Mouse (Mus musculus) liver, embryonic 15.5 days (tissue): ENCODE measurements around the gene Dlgap1. TPM values are rescaled to one million over a fixed set of nuclear protein-coding genes. Genes with fewer than 3 reads are reported as not detected.
A peak's percentile ranks its signal among the peaks of the same experiment; 100 is the strongest.

ENCODE experiments used
- ATAC-seq: fragments of 200-750 bp; cut with Nextera tagmentation; 2 replicates; pipeline ENCODE4 v1.8.0; 2017; ENCODE audit warnings: moderate number of reproducible peaks, mild to moderate bottlenecking, moderate library complexity; ENCODE audit not compliant: insufficient read depth
- H3K27ac ChIP-seq: fragments of 300-500 bp; sonication (generic); replicated peaks from 2 replicates; pipeline ENCODE4 v1.5.1; 2015; ENCODE audit warnings: mild to moderate bottlenecking, inconsistent platforms
- H3K27me3 ChIP-seq: fragments of 300-500 bp; sonication (generic); 2 replicates; pipeline ENCODE4 v1.6.1; 2015; ENCODE audit warnings: mild to moderate bottlenecking, inconsistent platforms
- H3K36me3 ChIP-seq: fragments of 300-500 bp; sonication (generic); replicated peaks from 2 replicates; pipeline ENCODE4 v1.6.1; 2015; ENCODE audit warnings: moderate library complexity, mild to moderate bottlenecking, inconsistent platforms
- H3K4me1 ChIP-seq: fragments of 300-500 bp; sonication (generic); replicated peaks from 2 replicates; pipeline ENCODE4 v1.6.1; 2015; ENCODE audit warnings: inconsistent platforms
- H3K4me2 ChIP-seq: fragments of 300-500 bp; sonication (generic); 2 replicates; pipeline ENCODE4 v1.6.1; 2015; ENCODE audit warnings: moderate library complexity, mild to moderate bottlenecking, inconsistent platforms
- H3K4me3 ChIP-seq: fragments of 300-500 bp; sonication (generic); replicated peaks from 2 replicates; pipeline ENCODE4 v1.5.1; 2015; ENCODE audit warnings: mild to moderate bottlenecking, inconsistent platforms
- H3K9ac ChIP-seq: fragments of 300-500 bp; sonication (generic); 2 replicates; pipeline ENCODE4 v1.6.1; 2015; ENCODE audit warnings: moderate library complexity, mild to moderate bottlenecking, inconsistent platforms
- H3K9me3 ChIP-seq: fragments of 300-500 bp; sonication (generic); replicated peaks from 2 replicates; pipeline ENCODE4 v1.6.1; 2016; ENCODE audit warnings: inconsistent platforms
- WGBS: fragments of 180-500 bp; shearing (Covaris S2); methylation state at CpG from one replicate; pipeline ENCODE4 v1.1.7; 2015; ENCODE audit warnings: mixed read lengths; ENCODE audit not compliant: insufficient replicate concordance; 5-methylcytosine and 5-hydroxymethylcytosine counted together
- polyA plus RNA-seq: library from polyadenylated mRNA; unstranded; fragments of >200 nt; fragmentation: Nextera tagmentation; extraction: Ambion mirVana; gene quantifications from 2 replicates; pipeline ENCODE4 v1.2.1, GENCODE M21; 2015

Gene Dlgap1
- polyA plus RNA-seq, 1 experiment from 2014 or later: 0.02 TPM

DNA sequence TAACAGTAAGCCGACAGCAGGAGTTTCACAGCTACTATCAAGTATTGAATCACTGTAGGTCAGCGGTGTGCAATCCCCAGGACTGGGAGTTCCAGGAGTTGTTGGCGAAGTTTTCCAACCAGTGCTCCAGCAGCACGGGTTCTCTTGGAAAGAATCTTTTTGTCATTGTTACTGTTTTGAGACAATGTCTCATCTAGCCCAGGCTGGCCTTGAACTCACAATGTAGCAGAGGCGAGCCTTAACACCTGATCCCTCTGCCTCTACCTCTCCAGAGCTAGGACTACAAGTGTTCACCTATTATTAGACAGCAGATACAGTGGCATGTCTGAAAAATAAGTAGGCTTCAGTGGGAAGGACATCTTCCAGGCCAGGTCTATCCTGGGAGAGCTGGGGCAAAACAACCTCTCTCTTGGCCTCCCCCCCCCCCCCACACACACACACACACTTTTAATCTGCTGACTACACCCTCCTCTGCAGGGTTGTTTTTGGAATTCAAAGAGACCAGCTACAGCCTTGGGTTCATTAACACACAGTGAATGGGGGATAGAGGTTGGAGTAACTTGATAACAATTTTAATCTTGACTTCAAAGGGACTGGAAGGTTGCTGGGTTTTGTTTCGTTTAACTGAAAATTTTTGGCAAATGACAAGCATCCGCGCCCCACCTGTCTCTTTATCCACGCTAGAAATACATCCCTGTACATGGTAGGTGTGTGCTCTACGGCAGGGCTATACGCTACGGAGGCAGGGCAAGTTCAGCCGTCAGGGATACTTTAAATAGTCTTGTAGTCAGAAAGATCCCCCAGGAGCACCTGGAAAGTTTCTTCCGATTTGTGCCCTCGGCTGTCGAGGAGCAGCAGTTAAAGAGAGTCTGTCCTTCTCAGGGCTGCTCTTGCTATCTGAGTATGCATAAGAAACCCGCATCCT, 781.6 kb downstream of the Dlgap1 start:
- no peaks in the 10 kb centered on the region for H3K9me3 ChIP-seq
- H3K9ac ChIP-seq: no peak overlapping the region
- 27% methylated on average over 17 of the region's 17 CpGs for WGBS
- H3K4me2 ChIP-seq: peak overlapping the region; percentile 56
- no peaks in the 10 kb centered on the region for H3K36me3 ChIP-seq
- no peak overlapping the region for H3K27ac ChIP-seq
- H3K4me3 ChIP-seq: peak overlapping the region; percentile 40; the same call in 1 of the 2 replicates
- H3K4me1 ChIP-seq: 0 out of 2 replicates have a peak, but pooled peaks cover 14% of the 10 kb centered on the region
- H3K27me3 ChIP-seq: peaks cover 64% of the 10 kb centered on the region
- no peak for ATAC-seq

DNA sequence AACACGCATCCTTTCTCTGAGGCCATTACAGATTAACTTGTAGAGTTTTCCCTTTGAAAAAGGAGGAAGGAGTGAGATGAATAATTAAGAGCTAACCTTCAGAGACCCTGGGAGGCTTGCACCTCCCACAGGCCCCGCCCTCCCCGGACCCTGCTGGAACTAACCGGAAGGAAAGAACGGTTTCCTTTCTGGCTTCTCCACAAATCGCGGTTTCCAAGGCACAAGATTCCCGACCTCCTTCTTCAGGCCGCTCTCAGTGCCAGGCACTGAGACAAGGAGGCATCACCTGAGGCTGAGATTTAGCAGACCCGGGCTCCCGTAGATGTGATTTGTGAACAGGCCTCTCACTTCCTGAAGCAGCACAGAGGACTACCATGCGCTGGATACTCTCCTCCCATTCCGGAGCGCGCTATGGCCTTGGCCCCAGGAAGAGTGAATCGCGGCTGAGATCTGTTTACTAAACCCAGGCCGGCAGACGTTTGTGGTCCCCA, 782.3 kb downstream of the Dlgap1 start:
- peak overlapping the region; percentile 56 for H3K4me2 ChIP-seq
- no peaks in the 10 kb centered on the region for H3K36me3 ChIP-seq
- peaks cover 64% of the 10 kb centered on the region for H3K27me3 ChIP-seq
- peak overlapping the region; percentile 40 for H3K4me3 ChIP-seq
- H3K4me1 ChIP-seq: 0 out of 2 replicates have a peak, but pooled peaks cover 14% of the 10 kb centered on the region
- H3K9me3 ChIP-seq: no peaks in the 10 kb centered on the region
- 1% methylated on average over 19 of the region's 19 CpGs for WGBS
- no peak overlapping the region for H3K9ac ChIP-seq
- no peak for ATAC-seq
- no peak overlapping the region for H3K27ac ChIP-seq

DNA sequence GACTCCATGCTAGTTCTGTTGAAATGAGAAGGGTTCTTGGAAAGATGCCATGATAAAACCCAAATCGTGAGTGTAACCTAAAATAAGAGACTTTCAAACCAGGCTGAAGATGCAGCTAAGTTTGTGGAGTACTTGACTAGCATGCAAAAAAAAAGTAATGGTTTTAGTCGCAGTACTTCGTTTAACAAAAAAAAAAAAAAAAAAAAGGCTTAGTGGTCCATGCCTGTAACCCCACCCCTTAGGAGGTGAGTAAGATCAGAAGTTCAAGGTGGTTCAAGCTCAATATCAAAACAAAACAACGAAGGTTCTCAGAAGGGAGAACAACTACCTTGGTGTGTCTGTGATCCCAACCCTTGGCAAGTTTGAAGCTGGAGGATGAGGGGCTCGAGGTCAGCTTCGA, 782.8 kb downstream of the Dlgap1 start:
- ATAC-seq: no peak
- Histone ChIP-seq H3K9me3 (no peaks in the 10 kb centered on the region), H3K36me3 (no peaks in the 10 kb centered on the region), H3K27ac (no peak overlapping the region), H3K27me3 (peaks cover 59% of the 10 kb centered on the region), H3K4me3 (peak overlapping the region; percentile 40), H3K4me2 (peak overlapping the region; percentile 56), H3K9ac (no peak overlapping the region), H3K4me1 (0 out of 2 replicates have a peak, but pooled peaks cover 14% of the 10 kb centered on the region)
- WGBS: 26% methylated on average over 6 of the region's 6 CpGs

DNA sequence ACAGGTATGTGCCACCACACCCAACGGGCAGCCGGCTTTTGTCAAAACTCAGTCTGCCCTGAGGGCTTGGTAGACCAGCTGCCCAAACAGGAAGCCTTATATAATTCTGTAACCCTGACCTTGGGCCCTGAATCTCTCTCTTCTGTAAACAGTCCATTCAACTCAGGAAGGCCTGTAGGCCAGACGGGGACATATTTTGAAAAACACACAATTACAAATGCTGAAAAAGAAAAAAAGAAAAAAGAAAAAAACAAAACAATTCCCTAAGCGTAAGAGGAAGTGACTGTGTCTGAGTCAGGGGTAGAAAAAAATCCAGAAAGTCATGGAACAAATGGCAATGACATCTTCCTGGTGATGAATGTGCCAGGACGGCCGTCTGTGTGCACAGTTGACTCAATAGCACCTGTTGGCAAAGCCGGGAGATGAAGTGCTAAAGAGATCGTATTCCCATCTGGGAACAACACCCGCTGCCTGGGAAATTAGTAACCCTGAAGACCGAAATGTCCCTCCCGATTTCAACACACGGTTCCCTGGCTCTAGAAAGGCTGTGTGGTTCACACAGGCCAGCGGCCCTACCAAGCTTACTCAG, 784.7 kb downstream of the Dlgap1 start:
- Histone ChIP-seq H3K4me1 (0 out of 2 replicates have a peak, but pooled peaks cover 11% of the 10 kb centered on the region), H3K4me2 (no peak overlapping the region), H3K27ac (no peak overlapping the region), H3K27me3 (peaks cover 42% of the 10 kb centered on the region), H3K4me3 (no peak overlapping the region), H3K9me3 (no peaks in the 10 kb centered on the region), H3K36me3 (no peaks in the 10 kb centered on the region), H3K9ac (no peak overlapping the region)
- ATAC-seq: no peak
- WGBS: 53% methylated on average over 13 of the region's 13 CpGs

DNA sequence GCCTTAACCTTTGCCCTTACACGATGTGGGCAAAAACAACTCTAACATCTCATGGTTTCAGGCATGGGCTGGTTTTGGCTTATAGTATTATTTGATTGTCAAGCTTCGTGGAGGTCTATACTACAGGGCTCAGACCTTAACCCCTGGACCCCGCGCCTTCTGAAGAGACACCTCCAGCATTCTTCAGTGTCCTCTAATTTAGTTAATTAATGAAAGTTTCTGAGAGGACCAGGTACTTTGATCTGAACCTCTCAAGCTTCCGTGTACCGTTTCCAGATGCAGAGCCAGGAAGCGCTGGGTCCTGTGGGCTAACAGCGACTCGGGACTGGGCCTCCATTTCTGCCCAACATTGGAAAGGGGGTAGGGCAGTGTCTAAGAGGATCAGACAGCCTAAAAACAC, 785.2 kb downstream of the Dlgap1 start:
- no peak for ATAC-seq
- no peaks in the 10 kb centered on the region for H3K36me3 ChIP-seq
- WGBS: 74% methylated on average over 9 of the region's 9 CpGs

DNA sequence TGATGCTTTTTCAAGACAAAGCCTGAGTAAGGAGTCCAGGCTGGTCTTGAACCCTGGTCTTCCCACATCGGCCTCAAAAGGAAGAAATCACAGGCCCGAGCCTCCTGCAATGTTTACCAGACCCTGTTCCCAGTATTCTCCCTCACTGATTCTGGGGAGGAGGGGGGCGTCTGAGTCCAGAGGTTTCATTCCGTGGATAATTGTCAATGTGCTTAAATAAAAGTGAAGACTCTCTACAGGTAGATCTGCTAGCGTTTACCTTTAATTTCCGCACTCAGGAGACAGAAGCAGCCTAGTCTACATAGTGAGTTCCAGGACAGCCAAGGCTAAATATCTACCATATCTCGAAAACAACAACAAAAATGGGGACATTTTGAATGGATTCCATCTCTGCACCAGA, 785.8 kb downstream of the Dlgap1 start:
- 49% methylated on average over 7 of the region's 7 CpGs for WGBS
- peaks cover 31% of the 10 kb centered on the region for H3K27me3 ChIP-seq
- no peak for ATAC-seq
- no peak overlapping the region for H3K27ac ChIP-seq
- H3K4me1 ChIP-seq: 0 out of 2 replicates have a peak, but pooled peaks cover 11% of the 10 kb centered on the region
- H3K9ac ChIP-seq: no peak overlapping the region
- H3K4me3 ChIP-seq: no peak overlapping the region
- no peaks in the 10 kb centered on the region for H3K9me3 ChIP-seq
- H3K4me2 ChIP-seq: no peak overlapping the region
- no peaks in the 10 kb centered on the region for H3K36me3 ChIP-seq

More for the DNA sequence above, 785.2 kb downstream of the Dlgap1 start:
- no peak overlapping the region for H3K9ac ChIP-seq
- no peak overlapping the region for H3K4me3 ChIP-seq
- H3K27ac ChIP-seq: no peak overlapping the region
- H3K4me2 ChIP-seq: no peak overlapping the region
- 0 out of 2 replicates have a peak, but pooled peaks cover 11% of the 10 kb centered on the region for H3K4me1 ChIP-seq
- no peaks in the 10 kb centered on the region for H3K9me3 ChIP-seq
- H3K27me3 ChIP-seq: peaks cover 37% of the 10 kb centered on the region

DNA sequence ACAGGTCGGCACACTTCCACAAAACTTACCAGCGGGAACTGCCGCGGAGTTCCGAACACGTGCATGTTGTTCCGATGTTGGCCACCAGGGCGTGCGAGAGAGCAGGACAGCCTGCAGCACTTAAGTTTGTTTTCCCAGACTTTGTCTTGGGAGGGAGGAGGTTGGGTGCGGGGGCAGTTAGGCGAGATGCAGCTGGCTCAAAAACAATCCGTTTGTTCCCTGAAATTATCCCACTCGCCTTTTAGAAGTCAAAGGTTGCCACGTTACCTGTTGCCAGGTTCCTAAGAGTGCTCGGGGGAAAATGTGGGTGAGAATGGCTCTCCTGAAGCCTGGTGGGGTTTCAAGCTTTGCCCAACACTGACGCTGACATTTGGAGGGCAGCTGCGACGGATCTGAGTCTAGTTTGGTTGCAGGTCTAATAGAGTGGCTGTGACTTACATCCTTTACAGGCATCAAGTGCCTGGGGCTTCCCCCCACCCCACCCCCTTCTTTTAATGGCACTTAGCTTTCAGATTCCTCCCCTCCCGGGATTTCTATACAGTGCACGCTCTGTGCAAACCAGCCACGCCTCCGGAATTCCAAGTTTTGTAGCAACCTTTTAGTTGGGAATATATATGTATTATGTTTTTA, 786.3 kb downstream of the Dlgap1 start:
- H3K27ac ChIP-seq: no peak overlapping the region
- H3K27me3 ChIP-seq: peaks cover 28% of the 10 kb centered on the region
- H3K9ac ChIP-seq: no peak overlapping the region
- 2% methylated on average over 22 of the region's 22 CpGs for WGBS
- no peaks in the 10 kb centered on the region for H3K36me3 ChIP-seq
- no peak for ATAC-seq
- peak overlapping the region; percentile 37 for H3K4me3 ChIP-seq
- no peaks in the 10 kb centered on the region for H3K9me3 ChIP-seq
- peak overlapping the region; percentile 60 for H3K4me2 ChIP-seq
- 0 out of 2 replicates have a peak, but pooled peaks cover 11% of the 10 kb centered on the region for H3K4me1 ChIP-seq

DNA sequence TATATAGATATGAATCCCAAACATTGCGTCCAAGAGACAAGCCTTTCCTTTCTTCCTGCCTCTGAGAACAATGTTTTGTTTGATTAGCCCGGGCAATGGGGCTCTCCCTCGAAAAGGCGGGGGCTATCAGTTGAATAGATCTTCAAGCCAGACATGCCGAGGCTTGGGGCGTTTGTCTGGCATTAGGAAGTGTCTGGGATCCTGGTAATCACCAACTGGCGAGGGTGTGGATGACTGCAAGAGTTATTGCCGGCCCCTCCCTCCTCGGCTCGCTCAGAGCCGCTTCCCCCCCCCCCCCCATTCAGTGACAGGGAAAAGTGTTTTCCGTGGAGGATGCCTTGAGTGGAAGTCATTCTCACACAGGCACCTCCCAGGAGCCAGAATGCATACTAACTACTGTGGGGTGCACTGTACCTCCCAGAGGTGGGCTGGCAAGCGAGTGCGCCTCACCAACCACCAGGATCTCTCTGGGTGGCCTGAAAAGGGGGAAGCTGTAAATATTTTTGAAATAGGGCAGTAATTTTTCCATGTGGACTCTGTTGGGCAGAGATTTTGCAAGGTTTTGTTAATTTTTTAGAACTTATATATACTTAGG, 786.9 kb downstream of the Dlgap1 start:
- Histone ChIP-seq H3K27ac (no peak overlapping the region), H3K4me3 (peak overlapping the region; percentile 37), H3K9ac (no peak overlapping the region), H3K4me2 (peak overlapping the region; percentile 60), H3K36me3 (no peaks in the 10 kb centered on the region), H3K9me3 (no peaks in the 10 kb centered on the region), H3K4me1 (0 out of 2 replicates have a peak, but pooled peaks cover 11% of the 10 kb centered on the region), H3K27me3 (peaks cover 22% of the 10 kb centered on the region)
- ATAC-seq: no peak
- WGBS: 5% methylated on average over 13 of the region's 14 CpGs

DNA sequence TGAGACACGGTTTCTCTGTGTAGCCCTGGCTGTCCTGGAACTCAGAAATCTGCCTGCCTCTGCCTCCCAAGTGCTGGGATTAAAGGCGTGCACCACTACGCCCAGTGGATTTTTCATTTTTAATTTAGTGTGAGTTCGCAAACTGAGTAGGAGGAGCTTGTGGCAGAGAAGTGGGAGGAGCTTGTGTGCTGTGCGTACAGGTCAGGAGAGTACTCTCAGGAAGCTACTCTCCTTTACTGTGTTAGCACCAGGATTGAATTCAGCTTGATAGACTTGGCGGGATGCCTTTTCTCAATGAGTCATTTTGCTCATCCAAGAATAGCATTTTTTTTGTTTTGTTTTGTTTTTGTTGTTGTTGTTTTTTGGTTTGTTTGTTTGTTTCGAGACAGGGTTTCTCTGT, 793.1 kb downstream of the Dlgap1 start:
- ATAC-seq: no peak
- H3K27me3 ChIP-seq: no peaks in the 10 kb centered on the region
- H3K4me1 ChIP-seq: no peaks in the 10 kb centered on the region
- H3K36me3 ChIP-seq: no peaks in the 10 kb centered on the region
- no peak overlapping the region for H3K4me3 ChIP-seq
- WGBS: 70% methylated on average over 7 of the region's 7 CpGs
- H3K4me2 ChIP-seq: no peak overlapping the region
- no peak overlapping the region for H3K27ac ChIP-seq
- H3K9me3 ChIP-seq: no peaks in the 10 kb centered on the region
- H3K9ac ChIP-seq: no peak overlapping the region

DNA sequence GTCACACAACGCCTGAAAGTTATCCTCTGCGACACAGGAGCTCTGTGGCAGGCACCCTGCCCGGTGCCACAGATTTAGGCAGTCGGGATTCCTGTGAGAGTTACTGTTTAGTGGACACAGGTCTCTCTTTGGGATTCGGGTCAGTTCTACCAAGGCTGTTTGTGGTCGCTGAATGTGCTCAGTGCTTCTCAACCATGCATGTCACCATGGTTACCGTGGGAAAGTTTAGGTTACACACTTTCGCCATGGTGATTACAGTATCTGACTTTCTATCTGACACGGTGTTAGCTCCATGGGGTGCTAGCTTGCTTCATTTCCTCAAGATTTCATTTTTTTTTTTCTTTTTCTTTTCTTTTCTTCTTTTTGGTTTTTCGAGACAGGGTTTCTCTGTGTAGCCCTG, 793.8 kb downstream of the Dlgap1 start:
- no peak overlapping the region for H3K9ac ChIP-seq
- H3K4me2 ChIP-seq: no peak overlapping the region
- no peak overlapping the region for H3K27ac ChIP-seq
- no peak overlapping the region for H3K4me3 ChIP-seq
- no peaks in the 10 kb centered on the region for H3K4me1 ChIP-seq
- 67% methylated on average over 10 of the region's 10 CpGs for WGBS
- no peaks in the 10 kb centered on the region for H3K9me3 ChIP-seq
- ATAC-seq: no peak
- no peaks in the 10 kb centered on the region for H3K27me3 ChIP-seq
- no peaks in the 10 kb centered on the region for H3K36me3 ChIP-seq
